Mouse (Mus musculus): ENCODE data around the gene Ptpdc1. TPM values are rescaled to one million over a fixed set of nuclear protein-coding genes. Genes with fewer than 3 reads are reported as not detected.
A peak's percentile ranks its signal among the peaks of the same experiment; 100 is the strongest.

The Ptpdc1 gene
- polyA plus RNA-seq, 1 experiment from 2014 or later = 19.1 TPM

DNA sequence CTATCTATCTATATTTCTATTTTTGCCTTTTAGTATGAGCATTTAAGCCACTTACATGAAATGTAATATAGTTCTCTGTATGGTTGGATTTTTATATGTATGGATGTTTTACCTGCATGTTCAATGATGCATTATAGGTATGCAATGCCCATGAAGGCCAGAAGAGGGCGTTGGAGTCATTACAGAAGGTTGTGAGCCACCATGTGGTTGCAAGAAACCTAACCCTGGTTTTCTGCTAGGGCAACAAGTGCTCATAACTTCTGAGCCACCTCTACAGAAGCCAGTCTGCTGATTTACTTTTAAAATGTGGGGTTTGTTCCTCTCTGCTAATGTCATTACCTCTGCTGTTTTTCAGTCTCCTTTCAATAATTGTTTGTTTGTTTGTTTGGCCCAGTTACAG lies 25.2 kb upstream of the Ptpdc1 start:
- no peak overlapping the region for H3K9ac ChIP-seq
- H3K4me2 ChIP-seq (replicated peaks) = no peak overlapping the region
- peaks cover 33% of the 10 kb centered on the region for H3K27me3 ChIP-seq (replicated peaks)
- no peaks in the 10 kb centered on the region for H3K36me3 ChIP-seq
- H3K9me3 ChIP-seq = no peaks in the 10 kb centered on the region
- H3K4me1 ChIP-seq = no peaks in the 10 kb centered on the region
- no peak overlapping the region for H3K27ac ChIP-seq
- no peak overlapping the region for H3K4me3 ChIP-seq
- WGBS = 0% methylated on average over 1 of the region's 1 CpGs
- no peak for ATAC-seq (ENCODE audit: low FRiP score, low read depth)

DNA sequence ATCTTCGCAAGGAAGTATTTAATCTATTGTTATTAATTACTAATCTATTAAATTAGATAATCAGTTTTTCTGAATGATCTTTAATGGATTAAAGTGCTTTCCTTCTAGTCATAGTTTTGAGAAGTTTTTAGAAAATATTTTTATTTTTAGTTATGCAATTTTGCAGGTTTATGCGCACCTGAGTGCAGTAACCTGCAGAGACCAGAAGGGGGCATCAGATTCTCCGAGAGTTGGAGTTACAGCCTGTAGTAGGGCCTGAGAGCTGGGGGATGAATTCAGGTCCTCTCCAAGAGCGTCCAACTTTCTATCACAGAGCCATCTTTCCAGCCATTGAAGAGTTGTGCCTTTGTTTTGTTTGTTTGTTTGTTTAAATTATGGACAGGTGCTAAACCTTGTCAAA lies 21.2 kb upstream of the Ptpdc1 start:
- H3K27ac ChIP-seq = no peak overlapping the region
- H3K4me1 ChIP-seq = no peaks in the 10 kb centered on the region
- peaks cover 1% of the 10 kb centered on the region; the same call in 1 of the 2 replicates for H3K27me3 ChIP-seq (replicated peaks)
- H3K9ac ChIP-seq = no peak overlapping the region
- H3K4me3 ChIP-seq = no peak overlapping the region
- H3K36me3 ChIP-seq = no peaks in the 10 kb centered on the region
- no peak overlapping the region for H3K4me2 ChIP-seq (replicated peaks)
- no peaks in the 10 kb centered on the region for H3K9me3 ChIP-seq
- WGBS = 92% methylated on average over 4 of the region's 4 CpGs
- no peak for ATAC-seq (ENCODE audit: low FRiP score, low read depth)

DNA sequence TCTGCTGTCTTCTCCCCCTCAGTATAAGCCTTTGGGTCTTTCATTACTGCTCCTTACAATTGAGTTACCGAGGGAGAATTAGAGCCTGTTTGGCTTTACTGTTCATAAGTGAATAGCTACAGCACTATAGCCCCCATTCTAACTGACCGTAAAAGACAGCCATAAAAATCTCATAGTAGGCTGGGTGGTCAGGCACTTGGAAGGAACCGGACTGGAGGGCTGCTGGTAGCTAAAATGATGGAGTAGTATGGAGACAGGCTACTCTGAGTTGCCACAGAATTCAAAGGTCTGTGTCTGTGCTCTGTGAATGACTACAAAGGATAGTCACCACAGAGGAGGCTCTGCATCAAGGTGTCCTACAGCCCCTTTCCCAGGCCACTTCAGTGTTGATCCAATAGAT lies 18.5 kb upstream of the Ptpdc1 start:
- Histone ChIP-seq H3K9ac (no peak overlapping the region), H3K9me3 (no peaks in the 10 kb centered on the region), H3K36me3 (no peaks in the 10 kb centered on the region), H3K27me3 (replicated peaks) (no peaks in the 10 kb centered on the region), H3K4me3 (no peak overlapping the region), H3K4me1 (no peaks in the 10 kb centered on the region), H3K27ac (no peak overlapping the region), H3K4me2 (replicated peaks) (no peak overlapping the region)
- WGBS = 20% methylated on average over 3 of the region's 3 CpGs
- no peak for ATAC-seq (ENCODE audit: low FRiP score, low read depth)

DNA sequence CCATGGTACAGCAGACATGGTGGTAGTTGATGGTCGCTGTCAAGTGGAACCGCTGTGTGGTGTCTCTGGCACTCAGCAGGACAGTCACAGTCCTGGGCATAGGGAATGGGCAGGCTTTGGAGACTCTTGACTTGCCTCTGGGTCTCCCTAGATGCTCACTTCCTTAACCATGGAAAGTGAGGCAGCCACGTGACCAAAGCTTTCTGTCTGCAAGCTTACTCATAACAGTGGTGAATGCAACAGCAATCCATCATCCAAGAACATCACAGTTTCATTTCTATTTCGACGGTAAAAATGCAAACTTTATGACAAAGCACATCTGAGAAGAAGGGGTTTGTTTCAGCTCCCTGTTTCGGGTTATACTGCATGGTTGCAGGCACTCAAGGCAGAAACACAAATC lies 17.6 kb upstream of the Ptpdc1 start:
- no peaks in the 10 kb centered on the region for H3K27me3 ChIP-seq (replicated peaks)
- no peak overlapping the region for H3K4me2 ChIP-seq (replicated peaks)
- no peaks in the 10 kb centered on the region for H3K4me1 ChIP-seq
- no peak overlapping the region for H3K9ac ChIP-seq
- H3K27ac ChIP-seq = no peak overlapping the region
- no peak for ATAC-seq (ENCODE audit: low FRiP score, low read depth)
- H3K4me3 ChIP-seq = no peak overlapping the region
- 91% methylated on average over 6 of the region's 6 CpGs for WGBS
- no peaks in the 10 kb centered on the region for H3K36me3 ChIP-seq
- no peaks in the 10 kb centered on the region for H3K9me3 ChIP-seq

DNA sequence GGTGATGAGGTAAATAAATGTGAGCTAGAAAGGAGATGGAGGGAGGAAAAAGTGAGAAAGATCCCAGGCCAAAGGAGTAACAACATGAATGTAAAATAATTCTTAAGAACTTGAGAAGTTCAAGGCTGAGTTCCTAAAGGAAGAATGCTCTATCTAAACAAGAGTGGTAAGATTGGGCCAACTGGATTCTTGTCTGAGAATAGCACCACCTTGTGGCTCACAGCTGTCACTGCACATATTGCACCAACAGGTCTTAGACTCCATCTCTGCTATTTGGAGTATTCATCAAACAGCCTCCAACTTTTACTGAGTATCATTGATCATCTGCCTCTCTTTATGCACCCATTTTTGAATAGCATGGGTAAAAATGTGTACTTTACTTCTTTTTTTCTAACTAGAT lies 14.1 kb upstream of the Ptpdc1 start:
- H3K27me3 ChIP-seq (replicated peaks) = no peaks in the 10 kb centered on the region
- H3K9ac ChIP-seq = no peak overlapping the region
- H3K4me3 ChIP-seq = no peak overlapping the region
- no peak for ATAC-seq (ENCODE audit: low FRiP score, low read depth)
- no peaks in the 10 kb centered on the region for H3K4me1 ChIP-seq
- no peaks in the 10 kb centered on the region for H3K9me3 ChIP-seq
- H3K4me2 ChIP-seq (replicated peaks) = no peak overlapping the region
- no peaks in the 10 kb centered on the region for H3K36me3 ChIP-seq
- H3K27ac ChIP-seq = no peak overlapping the region

DNA sequence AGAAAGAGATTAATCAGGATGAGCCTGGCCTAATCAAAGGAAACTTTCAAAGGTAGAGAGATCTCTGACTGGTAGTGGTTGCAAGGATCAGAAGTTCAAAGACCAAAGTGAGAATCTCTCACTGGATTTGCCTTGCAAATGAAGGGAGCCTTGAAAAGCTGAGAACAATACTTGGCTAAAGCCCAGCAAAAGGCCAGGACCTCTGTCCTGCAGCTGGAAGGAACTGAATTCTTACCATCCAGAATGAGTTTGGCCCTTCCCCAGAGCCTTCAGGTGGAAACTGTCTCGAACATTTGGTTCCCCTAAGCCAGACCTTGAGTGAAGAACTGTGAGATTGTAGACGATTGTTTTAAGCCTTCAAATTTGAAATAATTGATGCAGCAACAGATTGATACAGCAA lies 12.2 kb upstream of the Ptpdc1 start:
- H3K36me3 ChIP-seq = no peaks in the 10 kb centered on the region
- no peaks in the 10 kb centered on the region for H3K4me1 ChIP-seq
- no peaks in the 10 kb centered on the region for H3K27me3 ChIP-seq (replicated peaks)
- ATAC-seq (ENCODE audit: low FRiP score, low read depth) = no peak
- H3K9ac ChIP-seq = no peak overlapping the region
- no peak overlapping the region for H3K4me3 ChIP-seq
- WGBS = 58% methylated on average over 2 of the region's 2 CpGs
- H3K4me2 ChIP-seq (replicated peaks) = no peak overlapping the region
- no peaks in the 10 kb centered on the region for H3K9me3 ChIP-seq
- H3K27ac ChIP-seq = no peak overlapping the region

DNA sequence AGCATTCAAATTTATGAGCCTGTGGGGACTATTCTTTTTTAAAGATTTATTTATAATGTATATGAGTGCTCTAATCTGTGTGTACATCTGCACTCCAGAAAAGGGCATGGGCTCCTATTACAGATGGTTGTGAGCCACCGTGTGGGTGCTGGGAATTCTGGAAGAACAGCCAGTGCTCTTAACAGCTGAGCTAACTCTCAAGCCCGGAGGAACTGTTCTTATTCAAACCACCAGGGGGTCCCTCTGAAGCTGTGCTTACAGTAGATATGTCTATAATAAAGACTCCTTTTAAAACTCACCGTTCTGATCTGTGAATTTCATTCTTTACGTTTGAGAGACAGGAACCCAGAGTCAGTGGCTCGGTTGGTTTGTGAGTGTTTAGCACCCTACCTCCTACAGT lies 6.2 kb upstream of the Ptpdc1 start:
- H3K9ac ChIP-seq = no peak overlapping the region
- no peaks in the 10 kb centered on the region for H3K4me1 ChIP-seq
- H3K27me3 ChIP-seq (replicated peaks) = no peaks in the 10 kb centered on the region
- no peak overlapping the region for H3K4me2 ChIP-seq (replicated peaks)
- no peak overlapping the region for H3K4me3 ChIP-seq
- no peak overlapping the region for H3K27ac ChIP-seq
- no peaks in the 10 kb centered on the region for H3K36me3 ChIP-seq
- 76% methylated on average over 5 of the region's 5 CpGs for WGBS
- no peaks in the 10 kb centered on the region for H3K9me3 ChIP-seq
- ATAC-seq (ENCODE audit: low FRiP score, low read depth) = no peak

DNA sequence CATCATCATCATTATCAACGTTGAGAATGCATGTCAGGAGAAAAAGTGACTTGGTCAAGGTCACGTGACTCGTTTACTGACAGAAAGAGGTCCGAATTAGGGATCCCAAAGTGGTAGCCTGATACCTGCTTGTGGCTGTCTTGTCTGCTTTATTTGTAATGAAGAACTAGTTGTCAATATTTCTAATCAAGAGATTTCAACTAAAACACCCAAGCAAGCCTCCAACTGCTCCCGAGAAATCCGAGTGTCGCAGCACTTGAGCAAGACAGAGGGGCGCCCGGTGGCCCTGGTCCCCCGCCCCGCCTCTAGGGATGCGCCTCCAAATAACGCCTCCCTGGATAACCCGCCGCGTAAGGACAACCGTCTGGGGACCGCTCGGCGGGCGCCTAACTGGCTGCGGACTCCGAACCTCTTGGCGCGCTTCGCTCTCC lies 481 bp downstream of the Ptpdc1 start:
- ATAC-seq (ENCODE audit: low FRiP score, low read depth) = peak; percentile 85
- WGBS = 2% methylated on average over 26 of the region's 26 CpGs

DNA sequence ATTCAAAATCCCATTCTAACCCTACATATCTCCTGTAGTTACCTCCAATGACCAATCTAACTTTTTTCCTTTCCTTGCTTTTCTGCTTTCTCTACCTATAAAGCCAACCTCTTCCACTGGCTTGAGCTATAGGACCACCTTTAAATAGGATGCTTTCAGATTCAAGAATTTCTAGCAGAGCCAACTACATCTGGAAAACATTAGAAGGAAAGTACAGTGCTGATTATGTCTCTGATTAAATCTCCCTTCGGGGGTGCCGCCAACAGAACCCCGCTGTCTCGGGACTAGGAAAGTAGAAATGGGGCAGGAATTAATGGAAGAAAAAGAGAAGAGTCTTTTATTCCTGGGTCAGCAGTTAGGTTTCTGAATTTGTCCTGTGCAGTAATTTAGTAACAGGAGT lies 6.6 kb downstream of the Ptpdc1 start:
- ATAC-seq (ENCODE audit: low FRiP score, low read depth) = no peak
- Histone ChIP-seq H3K4me2 (replicated peaks) (no peak overlapping the region), H3K4me3 (no peak overlapping the region), H3K27ac (no peak overlapping the region), H3K27me3 (replicated peaks) (no peaks in the 10 kb centered on the region), H3K9ac (no peak overlapping the region), H3K9me3 (peaks cover 10% of the 10 kb centered on the region; the same call in 1 of the 2 replicates), H3K4me1 (0 out of 2 replicates have a peak, but pooled peaks cover 4% of the 10 kb centered on the region), H3K36me3 (peaks cover 5% of the 10 kb centered on the region)
- 83% methylated on average over 4 of the region's 4 CpGs for WGBS

More for the DNA sequence above, 481 bp downstream of the Ptpdc1 start:
- Histone ChIP-seq H3K36me3 (no peaks in the 10 kb centered on the region), H3K9ac (peak overlapping the region; percentile 83), H3K9me3 (no peaks in the 10 kb centered on the region), H3K4me1 (peaks cover 4% of the 10 kb centered on the region), H3K4me2 (replicated peaks) (peak overlapping the region; percentile 75), H3K27ac (peak overlapping the region; percentile 64), H3K27me3 (replicated peaks) (no peaks in the 10 kb centered on the region; the same call in 1 of the 2 replicates), H3K4me3 (peak overlapping the region; percentile 67)

DNA sequence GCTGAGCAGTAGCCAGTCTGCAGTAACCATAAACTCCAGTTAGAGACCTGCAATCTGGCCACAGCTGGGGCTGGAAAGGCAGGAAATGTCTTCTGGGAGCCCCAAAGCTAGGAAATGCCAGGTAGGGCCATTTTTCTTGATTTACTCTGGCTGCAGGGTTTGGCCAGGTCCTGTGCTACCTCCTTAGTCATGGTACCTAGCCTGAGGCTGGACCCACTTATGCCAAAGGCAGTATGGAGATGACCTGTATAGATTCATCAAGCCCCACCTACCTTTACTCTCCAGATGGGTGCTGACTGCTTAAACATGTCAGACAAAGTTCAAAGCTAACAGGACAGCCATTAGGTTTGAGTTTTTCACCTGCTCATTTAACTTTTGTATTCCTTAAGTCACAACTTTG lies 7.7 kb downstream of the Ptpdc1 start:
- no peaks in the 10 kb centered on the region for H3K27me3 ChIP-seq (replicated peaks)
- no peak overlapping the region for H3K9ac ChIP-seq
- no peak overlapping the region for H3K27ac ChIP-seq
- no peak for ATAC-seq (ENCODE audit: low FRiP score, low read depth)
- 0 out of 2 replicates have a peak, but pooled peaks cover 4% of the 10 kb centered on the region for H3K4me1 ChIP-seq
- peaks cover 5% of the 10 kb centered on the region for H3K36me3 ChIP-seq
- H3K4me3 ChIP-seq = no peak overlapping the region
- H3K4me2 ChIP-seq (replicated peaks) = no peak overlapping the region
- H3K9me3 ChIP-seq = peaks cover 10% of the 10 kb centered on the region; the same call in 1 of the 2 replicates

DNA sequence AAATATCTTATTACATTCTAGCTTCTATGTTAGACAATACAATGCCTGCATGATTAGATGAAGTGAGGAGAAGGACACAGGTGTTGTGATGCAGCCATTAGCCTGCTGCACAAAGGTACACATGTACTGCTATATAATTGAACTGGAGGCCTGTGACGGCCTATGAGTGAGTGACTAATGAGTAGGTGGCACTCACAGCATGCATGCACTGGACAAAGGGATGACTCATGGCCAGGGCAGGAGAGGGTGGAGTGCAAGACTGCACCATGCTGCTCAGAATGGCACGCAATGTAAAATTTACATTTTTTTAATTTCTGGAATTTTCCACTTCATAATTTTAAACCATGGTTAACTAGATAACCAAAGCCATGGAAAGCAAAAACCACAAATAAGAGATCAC lies 10.9 kb downstream of the Ptpdc1 start:
- 88% methylated on average over 2 of the region's 2 CpGs for WGBS

DNA sequence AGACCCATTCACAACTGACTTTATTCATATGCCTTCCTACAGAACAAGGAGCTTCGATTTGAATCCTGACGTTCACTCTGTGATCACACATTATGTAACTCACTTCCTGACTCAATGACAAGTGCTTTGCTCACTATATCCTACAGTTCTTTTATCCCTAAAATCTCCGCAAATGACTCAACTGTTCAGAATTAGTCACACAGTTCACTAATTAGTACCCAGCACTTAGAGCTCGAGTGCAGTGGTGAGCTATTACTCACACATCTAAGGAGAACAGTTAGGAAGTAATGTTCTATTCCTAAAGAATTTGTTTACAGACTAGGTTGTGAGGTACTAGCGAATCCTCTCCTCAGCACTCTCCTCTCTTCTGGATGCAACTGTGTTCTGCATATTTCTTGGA lies 16.4 kb downstream of the Ptpdc1 start:
- H3K27me3 ChIP-seq (replicated peaks) = no peaks in the 10 kb centered on the region
- H3K36me3 ChIP-seq = peaks cover 6% of the 10 kb centered on the region; the same call in 1 of the 2 replicates
- no peak for ATAC-seq (ENCODE audit: low FRiP score, low read depth)
- H3K9me3 ChIP-seq = no peaks in the 10 kb centered on the region
- H3K4me1 ChIP-seq = no peaks in the 10 kb centered on the region
- H3K27ac ChIP-seq = no peak overlapping the region
- no peak overlapping the region for H3K4me2 ChIP-seq (replicated peaks)
- WGBS = 73% methylated on average over 5 of the region's 5 CpGs
- no peak overlapping the region for H3K4me3 ChIP-seq
- no peak overlapping the region for H3K9ac ChIP-seq

More for the DNA sequence above, 10.9 kb downstream of the Ptpdc1 start:
- Histone ChIP-seq H3K9me3 (peaks cover 10% of the 10 kb centered on the region; the same call in 1 of the 2 replicates), H3K27ac (no peak overlapping the region), H3K9ac (no peak overlapping the region), H3K4me3 (no peak overlapping the region), H3K36me3 (peaks cover 5% of the 10 kb centered on the region), H3K4me1 (0 out of 2 replicates have a peak, but pooled peaks cover 4% of the 10 kb centered on the region), H3K4me2 (replicated peaks) (no peak overlapping the region), H3K27me3 (replicated peaks) (no peaks in the 10 kb centered on the region)
- ATAC-seq (ENCODE audit: low FRiP score, low read depth) = no peak

DNA sequence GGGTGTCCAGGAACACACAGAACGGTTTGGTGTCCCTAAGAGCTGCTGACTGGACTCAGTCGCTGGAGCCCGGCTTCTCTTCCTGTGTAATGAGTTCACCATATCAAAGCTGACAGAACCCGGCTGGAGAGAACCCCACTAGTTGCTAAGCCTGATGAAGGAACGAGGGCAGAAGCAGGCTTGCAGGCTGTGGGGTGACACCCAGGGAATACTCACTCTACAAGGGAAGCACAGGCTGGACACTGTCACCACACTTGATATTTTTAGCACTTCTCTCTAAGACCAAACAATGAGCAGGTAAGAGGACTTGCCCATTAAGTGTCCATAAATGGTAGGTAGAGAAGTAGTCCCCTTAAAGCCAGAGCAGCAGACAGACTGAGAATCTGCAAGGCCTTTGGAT lies 20.9 kb downstream of the Ptpdc1 start:
- Histone ChIP-seq H3K4me3 (no peak overlapping the region), H3K9ac (no peak overlapping the region), H3K4me2 (replicated peaks) (no peak overlapping the region), H3K36me3 (peaks cover 6% of the 10 kb centered on the region; the same call in 1 of the 2 replicates), H3K9me3 (no peaks in the 10 kb centered on the region), H3K27me3 (replicated peaks) (no peaks in the 10 kb centered on the region), H3K27ac (no peak overlapping the region), H3K4me1 (no peaks in the 10 kb centered on the region)
- WGBS = 85% methylated on average over 5 of the region's 5 CpGs
- no peak for ATAC-seq (ENCODE audit: low FRiP score, low read depth)
